Mouse (Mus musculus): Measurements from ENCODE around the gene Misp. TPM values are rescaled to one million over a fixed set of nuclear protein-coding genes. Genes with fewer than 3 reads are reported as not detected.

Gene Misp
- polyA plus RNA-seq, 1 experiment = 17.9 TPM

DNA sequence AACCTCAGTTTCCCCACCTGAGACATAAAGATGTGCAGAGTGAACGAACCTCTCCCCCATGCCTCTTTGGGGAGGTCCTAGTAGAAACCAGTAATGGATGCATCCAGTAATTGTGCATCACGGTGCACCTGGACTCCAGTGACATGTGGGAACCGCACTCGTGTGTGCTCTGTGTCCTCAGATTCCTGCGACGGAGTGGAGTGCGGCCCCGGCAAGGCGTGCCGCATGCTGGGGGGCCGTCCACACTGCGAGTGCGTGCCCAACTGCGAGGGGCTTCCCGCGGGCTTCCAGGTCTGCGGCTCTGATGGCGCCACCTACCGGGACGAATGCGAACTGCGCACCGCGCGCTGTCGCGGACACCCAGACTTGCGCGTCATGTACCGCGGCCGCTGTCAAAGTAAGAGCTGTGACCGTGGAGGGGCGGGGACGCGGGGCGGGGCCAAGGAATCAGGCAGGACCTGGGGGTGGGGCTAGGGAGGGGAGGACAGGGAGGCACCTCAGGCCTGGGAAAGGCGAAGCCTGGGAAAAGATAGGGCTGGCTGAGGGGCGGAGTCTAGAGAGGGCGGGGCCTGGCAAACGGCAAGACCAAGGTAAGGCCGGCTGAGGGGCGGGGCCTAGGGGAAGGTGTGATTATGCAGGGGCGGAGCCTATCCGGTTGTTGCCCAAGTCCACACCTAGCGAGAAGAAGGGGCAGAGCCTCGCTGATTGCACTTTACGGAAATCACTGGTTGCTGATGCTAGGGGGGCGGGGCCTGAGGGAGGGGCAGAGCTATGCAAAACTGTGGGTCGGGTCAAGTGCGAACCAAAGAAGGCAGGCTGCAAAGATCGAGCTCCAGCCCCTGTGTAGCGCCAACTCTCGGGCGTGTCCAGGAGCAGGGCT lies 40.8 kb upstream of the Misp start:
- Histone ChIP-seq H3K27ac (ENCODE audit: insufficient read depth, low read depth, low read length) (peak overlapping the region; percentile 52), H3K36me3 (ENCODE audit: control insufficient read depth, insufficient read depth, low read length) (no peaks in the 10 kb centered on the region), H3K4me3 (ENCODE audit: insufficient read depth, low read depth, low read length) (peak overlapping the region; percentile 61), H3K27me3 (replicated peaks; ENCODE audit: control insufficient read depth, insufficient read depth, low read length) (no peaks in the 10 kb centered on the region), H3K4me1 (ENCODE audit: control insufficient read depth, insufficient read depth, low read length) (no peaks in the 10 kb centered on the region)
- peak; percentile 99 for DNase-seq
- 2% methylated on average over 53 of the region's 55 CpGs for WGBS
- peak; percentile 76 for TF ChIP-seq CTCF (conservative IDR thresholded peaks at IDR 0.05; ENCODE audit: insufficient read depth, insufficient read length, low read depth, low read length)
- no peak for TF ChIP-seq POLR2A (IDR thresholded peaks at IDR 0.05; ENCODE audit: low read depth, low read length)

DNA sequence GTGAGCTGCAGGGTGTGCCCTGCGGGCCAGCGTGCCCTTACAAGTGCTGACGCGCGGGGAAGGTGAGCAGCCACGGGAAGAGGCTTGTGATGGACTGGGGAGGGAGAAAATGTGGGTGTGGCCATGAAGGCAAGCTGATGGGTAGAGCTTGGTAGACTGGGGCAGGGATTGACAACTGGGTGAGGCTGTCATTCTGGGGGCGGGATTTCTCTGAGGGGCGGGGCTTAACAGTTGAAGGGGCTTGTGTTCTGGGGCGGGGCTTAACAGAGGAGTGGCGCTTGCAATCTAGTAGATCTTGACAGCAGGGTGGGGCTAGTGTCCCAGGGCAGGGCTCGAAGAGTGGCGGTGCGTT lies 40.1 kb upstream of the Misp start:
- TF ChIP-seq CTCF (conservative IDR thresholded peaks at IDR 0.05; ENCODE audit: insufficient read depth, insufficient read length, low read depth, low read length) = 0 out of 2 replicates have a peak, but pooled peaks have one; percentile 3
- TF ChIP-seq POLR2A (IDR thresholded peaks at IDR 0.05; ENCODE audit: low read depth, low read length) = no peak
- no peak for DNase-seq
- H3K4me3 ChIP-seq (ENCODE audit: insufficient read depth, low read depth, low read length) = peak overlapping the region; percentile 61
- no peaks in the 10 kb centered on the region for H3K36me3 ChIP-seq (ENCODE audit: control insufficient read depth, insufficient read depth, low read length)
- peak overlapping the region; percentile 52 for H3K27ac ChIP-seq (ENCODE audit: insufficient read depth, low read depth, low read length)
- H3K27me3 ChIP-seq (replicated peaks; ENCODE audit: control insufficient read depth, insufficient read depth, low read length) = no peaks in the 10 kb centered on the region
- H3K4me1 ChIP-seq (ENCODE audit: control insufficient read depth, insufficient read depth, low read length) = no peaks in the 10 kb centered on the region
- WGBS = under 1% methylated on average over 13 of the region's 13 CpGs

DNA sequence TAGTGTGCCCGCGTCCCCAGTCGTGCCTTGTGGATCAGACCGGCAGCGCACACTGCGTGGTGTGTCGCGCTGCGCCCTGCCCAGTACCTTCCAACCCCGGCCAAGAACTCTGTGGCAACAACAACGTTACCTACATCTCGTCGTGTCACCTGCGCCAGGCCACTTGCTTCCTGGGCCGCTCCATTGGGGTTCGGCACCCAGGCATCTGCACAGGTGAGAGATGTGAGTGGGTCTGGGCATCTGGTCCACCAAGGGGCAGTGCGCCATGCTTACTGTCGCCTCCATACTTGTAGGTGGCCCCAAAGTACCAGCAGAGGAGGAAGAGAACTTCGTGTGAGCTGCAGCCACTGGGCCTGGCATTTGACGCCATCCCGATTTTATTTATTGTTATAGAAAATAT lies 39.6 kb upstream of the Misp start:
- Histone ChIP-seq H3K27me3 (replicated peaks; ENCODE audit: control insufficient read depth, insufficient read depth, low read length) (no peaks in the 10 kb centered on the region), H3K27ac (ENCODE audit: insufficient read depth, low read depth, low read length) (no peak overlapping the region), H3K4me1 (ENCODE audit: control insufficient read depth, insufficient read depth, low read length) (no peaks in the 10 kb centered on the region), H3K36me3 (ENCODE audit: control insufficient read depth, insufficient read depth, low read length) (no peaks in the 10 kb centered on the region), H3K4me3 (ENCODE audit: insufficient read depth, low read depth, low read length) (peak overlapping the region; percentile 61; the same call in 1 of the 2 replicates)
- DNase-seq = no peak
- TF ChIP-seq POLR2A (IDR thresholded peaks at IDR 0.05; ENCODE audit: low read depth, low read length) (no peak), CTCF (conservative IDR thresholded peaks at IDR 0.05; ENCODE audit: insufficient read depth, insufficient read length, low read depth, low read length) (no peak)
- WGBS = 38% methylated on average over 21 of the region's 21 CpGs

- DNase-seq = no peak
- Histone ChIP-seq H3K27me3 (replicated peaks; ENCODE audit: control insufficient read depth, insufficient read depth, low read length) (no peaks in the 10 kb centered on the region), H3K27ac (ENCODE audit: insufficient read depth, low read depth, low read length) (no peak overlapping the region), H3K36me3 (ENCODE audit: control insufficient read depth, insufficient read depth, low read length) (no peaks in the 10 kb centered on the region), H3K4me3 (ENCODE audit: insufficient read depth, low read depth, low read length) (no peak overlapping the region), H3K4me1 (ENCODE audit: control insufficient read depth, insufficient read depth, low read length) (no peaks in the 10 kb centered on the region)
- WGBS = 82% methylated on average over 5 of the region's 5 CpGs
- TF ChIP-seq POLR2A (IDR thresholded peaks at IDR 0.05; ENCODE audit: low read depth, low read length) = no peak
- no peak for TF ChIP-seq CTCF (conservative IDR thresholded peaks at IDR 0.05; ENCODE audit: insufficient read depth, insufficient read length, low read depth, low read length)
Measured at GRCm38 (mm10) chr10:79781956-79782355, 38.8 kb upstream of the Misp start.

- WGBS = 46% methylated on average over 7 of the region's 7 CpGs
- peak; percentile 48 for DNase-seq
- H3K27ac ChIP-seq (ENCODE audit: insufficient read depth, low read depth, low read length) = no peak overlapping the region
- no peaks in the 10 kb centered on the region for H3K36me3 ChIP-seq (ENCODE audit: control insufficient read depth, insufficient read depth, low read length)
- no peaks in the 10 kb centered on the region for H3K4me1 ChIP-seq (ENCODE audit: control insufficient read depth, insufficient read depth, low read length)
- peak; percentile 55; the same call in 1 of the 2 replicates for TF ChIP-seq CTCF (conservative IDR thresholded peaks at IDR 0.05; ENCODE audit: insufficient read depth, insufficient read length, low read depth, low read length)
- TF ChIP-seq POLR2A (IDR thresholded peaks at IDR 0.05; ENCODE audit: low read depth, low read length) = no peak
- no peak overlapping the region for H3K4me3 ChIP-seq (ENCODE audit: insufficient read depth, low read depth, low read length)
- no peaks in the 10 kb centered on the region for H3K27me3 ChIP-seq (replicated peaks; ENCODE audit: control insufficient read depth, insufficient read depth, low read length)
Measured at GRCm38 (mm10) chr10:79783050-79783449, 37.7 kb upstream of the Misp start.

- no peak for DNase-seq
- Histone ChIP-seq H3K36me3 (ENCODE audit: control insufficient read depth, insufficient read depth, low read length) (no peaks in the 10 kb centered on the region), H3K4me3 (ENCODE audit: insufficient read depth, low read depth, low read length) (no peak overlapping the region), H3K27ac (ENCODE audit: insufficient read depth, low read depth, low read length) (no peak overlapping the region), H3K27me3 (replicated peaks; ENCODE audit: control insufficient read depth, insufficient read depth, low read length) (no peaks in the 10 kb centered on the region), H3K4me1 (ENCODE audit: control insufficient read depth, insufficient read depth, low read length) (no peaks in the 10 kb centered on the region)
- 58% methylated on average over 27 of the region's 27 CpGs for WGBS
- TF ChIP-seq POLR2A (IDR thresholded peaks at IDR 0.05; ENCODE audit: low read depth, low read length) (no peak), CTCF (conservative IDR thresholded peaks at IDR 0.05; ENCODE audit: insufficient read depth, insufficient read length, low read depth, low read length) (peak; percentile 52)
Measured at GRCm38 (mm10) chr10:79783920-79784800, 36.6 kb upstream of the Misp start.

Measured in kidney, adult 2 months (tissue).